Mouse (Mus musculus): ENCODE data around the gene Fbln1. TPM values are rescaled to one million over a fixed set of nuclear protein-coding genes. Genes with fewer than 3 reads are reported as not detected.
A peak's percentile ranks its signal among the peaks of the same experiment; 100 is the strongest.
"Not testable (repeated sequence)": the region's sequence is repeated elsewhere in the genome, so short reads cannot be mapped to it uniquely, and the experiment has no call there.

Fbln1 gene
- polyA plus RNA-seq, 1 experiment: 12.4 TPM

GRCm38 (mm10) chr15:85327808-85328207, 122.1 kb downstream of the Fbln1 start:
- Histone ChIP-seq H3K4me1 (ENCODE audit: control insufficient read depth, insufficient read depth, low read length) (peaks cover 2% of the 10 kb centered on the region; the same call in 1 of the 2 replicates), H3K27me3 (ENCODE audit: control insufficient read depth, insufficient read depth, low read length) (no peaks in the 10 kb centered on the region), H3K27ac (ENCODE audit: control insufficient read depth, insufficient read depth, low read depth, low read length) (no peak overlapping the region), H3K4me3 (ENCODE audit: control insufficient read depth, low read depth, low read length) (no peak overlapping the region), H3K36me3 (ENCODE audit: control insufficient read depth, insufficient read depth, low read length) (no peaks in the 10 kb centered on the region)
- TF ChIP-seq POLR2A (IDR thresholded peaks at IDR 0.05; ENCODE audit: control insufficient read depth, low read depth, low read length) (no peak), CTCF (IDR thresholded peaks at IDR 0.05; ENCODE audit: control insufficient read depth, insufficient read depth, insufficient replicate concordance, low read depth, low read length) (no peak)

GRCm38 (mm10) chr15:85328455-85328854, 122.7 kb downstream of the Fbln1 start:
- H3K4me3 ChIP-seq (ENCODE audit: control insufficient read depth, low read depth, low read length); H3K27me3 ChIP-seq (ENCODE audit: control insufficient read depth, insufficient read depth, low read length); H3K36me3 ChIP-seq (ENCODE audit: control insufficient read depth, insufficient read depth, low read length); H3K4me1 ChIP-seq (ENCODE audit: control insufficient read depth, insufficient read depth, low read length); H3K27ac ChIP-seq (ENCODE audit: control insufficient read depth, insufficient read depth, low read depth, low read length): not testable (repeated sequence)
- TF ChIP-seq CTCF (IDR thresholded peaks at IDR 0.05; ENCODE audit: control insufficient read depth, insufficient read depth, insufficient replicate concordance, low read depth, low read length): peak; percentile 59; the same call in 1 of the 2 replicates

- TF ChIP-seq POLR2A (IDR thresholded peaks at IDR 0.05; ENCODE audit: control insufficient read depth, low read depth, low read length) (no peak), CTCF (IDR thresholded peaks at IDR 0.05; ENCODE audit: control insufficient read depth, insufficient read depth, insufficient replicate concordance, low read depth, low read length) (no peak)
- Histone ChIP-seq H3K27ac (ENCODE audit: control insufficient read depth, insufficient read depth, low read depth, low read length) (no peak overlapping the region), H3K4me1 (ENCODE audit: control insufficient read depth, insufficient read depth, low read length) (peaks cover 2% of the 10 kb centered on the region; the same call in 1 of the 2 replicates), H3K4me3 (ENCODE audit: control insufficient read depth, low read depth, low read length) (no peak overlapping the region), H3K36me3 (ENCODE audit: control insufficient read depth, insufficient read depth, low read length) (no peaks in the 10 kb centered on the region), H3K27me3 (ENCODE audit: control insufficient read depth, insufficient read depth, low read length) (no peaks in the 10 kb centered on the region)
Measured at GRCm38 (mm10) chr15:85329096-85329495, 123.3 kb downstream of the Fbln1 start.

DNA sequence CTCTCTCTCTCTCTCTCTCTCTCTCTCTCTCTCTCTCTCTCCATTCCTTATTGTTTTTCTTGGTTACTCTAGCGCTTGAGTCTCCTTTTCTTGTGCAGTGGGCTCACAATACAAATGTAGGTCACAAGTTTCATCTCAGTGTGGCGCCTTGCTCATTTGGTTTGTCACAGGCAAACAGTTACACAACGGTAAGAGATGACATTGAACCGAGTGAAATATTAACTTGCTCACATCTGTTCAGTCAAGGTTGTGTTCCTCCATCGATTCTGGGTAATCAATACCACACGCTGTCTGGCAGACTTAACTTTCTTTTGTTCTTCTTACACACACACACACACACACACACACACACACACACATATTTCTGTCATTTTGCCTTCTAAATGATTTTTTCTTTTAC, 124.3 kb downstream of the Fbln1 start:
- Histone ChIP-seq H3K27ac (ENCODE audit: control insufficient read depth, insufficient read depth, low read depth, low read length) (no peak overlapping the region), H3K4me3 (ENCODE audit: control insufficient read depth, low read depth, low read length) (no peak overlapping the region), H3K36me3 (ENCODE audit: control insufficient read depth, insufficient read depth, low read length) (no peaks in the 10 kb centered on the region), H3K27me3 (ENCODE audit: control insufficient read depth, insufficient read depth, low read length) (no peaks in the 10 kb centered on the region), H3K4me1 (ENCODE audit: control insufficient read depth, insufficient read depth, low read length) (peaks cover 2% of the 10 kb centered on the region; the same call in 1 of the 2 replicates)
- TF ChIP-seq POLR2A (IDR thresholded peaks at IDR 0.05; ENCODE audit: control insufficient read depth, low read depth, low read length) (no peak), CTCF (IDR thresholded peaks at IDR 0.05; ENCODE audit: control insufficient read depth, insufficient read depth, insufficient replicate concordance, low read depth, low read length) (no peak)

- not testable (repeated sequence) for H3K36me3 ChIP-seq (ENCODE audit: control insufficient read depth, insufficient read depth, low read length); H3K27me3 ChIP-seq (ENCODE audit: control insufficient read depth, insufficient read depth, low read length); H3K4me3 ChIP-seq (ENCODE audit: control insufficient read depth, low read depth, low read length); H3K27ac ChIP-seq (ENCODE audit: control insufficient read depth, insufficient read depth, low read depth, low read length)
- peaks cover 12% of the 10 kb centered on the region for H3K4me1 ChIP-seq (ENCODE audit: control insufficient read depth, insufficient read depth, low read length)
Measured at GRCm38 (mm10) chr15:85333511-85333910, 127.8 kb downstream of the Fbln1 start.

- no peak overlapping the region for H3K4me3 ChIP-seq (ENCODE audit: control insufficient read depth, low read depth, low read length)
- H3K27me3 ChIP-seq (ENCODE audit: control insufficient read depth, insufficient read depth, low read length): no peaks in the 10 kb centered on the region
- TF ChIP-seq POLR2A (IDR thresholded peaks at IDR 0.05; ENCODE audit: control insufficient read depth, low read depth, low read length): no peak
- no peak for TF ChIP-seq CTCF (IDR thresholded peaks at IDR 0.05; ENCODE audit: control insufficient read depth, insufficient read depth, insufficient replicate concordance, low read depth, low read length)
- peaks cover 12% of the 10 kb centered on the region for H3K4me1 ChIP-seq (ENCODE audit: control insufficient read depth, insufficient read depth, low read length)
- H3K36me3 ChIP-seq (ENCODE audit: control insufficient read depth, insufficient read depth, low read length): no peaks in the 10 kb centered on the region
- no peak overlapping the region for H3K27ac ChIP-seq (ENCODE audit: control insufficient read depth, insufficient read depth, low read depth, low read length)
Measured at GRCm38 (mm10) chr15:85334234-85334633, 128.5 kb downstream of the Fbln1 start.

DNA sequence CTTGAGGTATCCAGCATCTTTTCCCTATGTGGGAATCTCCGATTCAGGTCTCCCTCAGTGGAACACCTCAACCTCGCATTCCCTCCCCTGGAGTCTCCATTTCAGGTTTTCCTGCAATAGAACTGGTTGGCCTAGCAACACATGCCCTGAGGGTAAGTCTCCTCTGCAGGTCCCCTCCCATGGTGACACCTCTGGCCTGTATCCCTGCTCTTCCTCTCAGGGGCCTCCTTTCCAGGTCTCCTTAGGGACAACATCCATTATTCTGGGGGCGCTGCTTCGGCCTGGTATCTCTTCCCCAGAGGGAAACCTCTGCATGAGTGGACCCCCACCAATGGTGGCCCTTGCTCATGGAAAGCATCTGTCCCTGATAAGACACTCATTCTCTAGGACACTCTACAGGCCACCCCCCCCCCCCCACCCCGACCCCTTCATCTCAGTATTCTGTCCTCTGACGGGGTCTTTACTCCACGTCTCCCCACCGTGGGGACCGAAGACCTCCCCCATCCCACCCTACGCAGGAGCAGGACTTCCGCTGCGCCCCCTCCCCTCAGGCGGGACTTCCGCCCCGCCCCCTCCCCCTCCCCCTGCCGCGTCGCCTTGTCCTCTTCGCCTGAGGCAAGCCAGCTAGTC, 130.0 kb downstream of the Fbln1 start, which contains the start of gene Atxn10:
Atxn10 (plus strand) TSS at position 575 of the 630 bp plus-strand sequence.
- TF ChIP-seq POLR2A (IDR thresholded peaks at IDR 0.05; ENCODE audit: control insufficient read depth, low read depth, low read length): no peak
- no peak for TF ChIP-seq CTCF (IDR thresholded peaks at IDR 0.05; ENCODE audit: control insufficient read depth, insufficient read depth, insufficient replicate concordance, low read depth, low read length)

More for the DNA sequence above, 130.0 kb downstream of the Fbln1 start, which contains the start of gene Atxn10:
- Histone ChIP-seq H3K36me3 (ENCODE audit: control insufficient read depth, insufficient read depth, low read length) (no peaks in the 10 kb centered on the region), H3K27me3 (ENCODE audit: control insufficient read depth, insufficient read depth, low read length) (no peaks in the 10 kb centered on the region), H3K4me1 (ENCODE audit: control insufficient read depth, insufficient read depth, low read length) (peaks cover 12% of the 10 kb centered on the region), H3K27ac (ENCODE audit: control insufficient read depth, insufficient read depth, low read depth, low read length) (peak within 1 kb of the TSS; percentile 95), H3K4me3 (ENCODE audit: control insufficient read depth, low read depth, low read length) (peak within 1 kb of the TSS; percentile 98)

Other genes with a start within 250 kb of the Fbln1 start
- 29.2 and 36.8 TPM in 2 replicates for gene 5031439G07Rik, start 217.4 kb upstream of the Fbln1 start, polyA plus RNA-seq (2012; rRNA removed)
- gene Upk3a, start 188.8 kb upstream of the Fbln1 start, polyA plus RNA-seq (2012; rRNA removed): 1.1 and 1.2 TPM in 2 replicates
- 54.2 and 55.9 TPM in 2 replicates for gene Fam118a, start 177.0 kb upstream of the Fbln1 start, polyA plus RNA-seq (2012; rRNA removed)
- 22.2 and 25.1 TPM in 2 replicates for gene Smc1b, start 74.0 kb upstream of the Fbln1 start, polyA plus RNA-seq (2012; rRNA removed)
- 29.6 and 31.0 TPM in 2 replicates for gene Ribc2, start 73.9 kb upstream of the Fbln1 start, polyA plus RNA-seq (2012; rRNA removed)
- gene Atxn10, start 130.3 kb downstream of the Fbln1 start, polyA plus RNA-seq (2012; rRNA removed): 139 and 146 TPM in 2 replicates

Data from testis, adult 2 months (tissue).